Mouse (Mus musculus): Measurements from ENCODE around the gene Pdlim4. TPM values are rescaled to one million over a fixed set of nuclear protein-coding genes. Genes with fewer than 3 reads are reported as not detected.
A peak's percentile ranks its signal among the peaks of the same experiment; 100 is the strongest.
"Not testable (repeated sequence)": the region's sequence is repeated elsewhere in the genome, so short reads cannot be mapped to it uniquely, and the experiment has no call there.

Gene Pdlim4
- polyA plus RNA-seq, 1 experiment from 2014 or later, result 115 TPM

GRCm38 (mm10) chr11:54054257-54054656, 14.6 kb downstream of the Pdlim4 start:
- no peaks in the 10 kb centered on the region for H3K9me3 ChIP-seq (ENCODE audit: control insufficient read depth, low read length)
- H3K36me3 ChIP-seq (ENCODE audit: control insufficient read depth, insufficient read depth, low read length), result peaks cover 36% of the 10 kb centered on the region
- H3K4me1 ChIP-seq (ENCODE audit: control insufficient read depth, insufficient read depth, low read length), result peaks cover 22% of the 10 kb centered on the region
- no peak overlapping the region for H3K27ac ChIP-seq (replicated peaks; ENCODE audit: low read depth, low read length)
- H3K4me2 ChIP-seq (ENCODE audit: low read depth, low read length), result no peak overlapping the region
- no peak overlapping the region for H3K9ac ChIP-seq (ENCODE audit: low read depth, low read length)
- no peaks in the 10 kb centered on the region for H3K27me3 ChIP-seq (replicated peaks; ENCODE audit: control insufficient read depth, insufficient read depth, low read length)
- WGBS, result 28% methylated on average over 6 of the region's 6 CpGs
- no peak overlapping the region for H3K4me3 ChIP-seq (ENCODE audit: low read depth, low read length)
- peak; percentile 80 for DNase-seq (ENCODE audit: low spot score)
- ATAC-seq (ENCODE audit: low read depth), result no peak

- no peak for ATAC-seq (ENCODE audit: low read depth)
- peaks cover 36% of the 10 kb centered on the region for H3K36me3 ChIP-seq (ENCODE audit: control insufficient read depth, insufficient read depth, low read length)
Measured at GRCm38 (mm10) chr11:54053090-54053489, 15.7 kb downstream of the Pdlim4 start.

GRCm38 (mm10) chr11:54052128-54052527, 16.7 kb downstream of the Pdlim4 start:
- Histone ChIP-seq H3K4me3 (ENCODE audit: low read depth, low read length) (no peak overlapping the region), H3K4me1 (ENCODE audit: control insufficient read depth, insufficient read depth, low read length) (peaks cover 1% of the 10 kb centered on the region), H3K27me3 (replicated peaks; ENCODE audit: control insufficient read depth, insufficient read depth, low read length) (no peaks in the 10 kb centered on the region), H3K9ac (ENCODE audit: low read depth, low read length) (no peak overlapping the region), H3K9me3 (ENCODE audit: control insufficient read depth, low read length) (no peaks in the 10 kb centered on the region), H3K4me2 (ENCODE audit: low read depth, low read length) (no peak overlapping the region), H3K36me3 (ENCODE audit: control insufficient read depth, insufficient read depth, low read length) (peaks cover 36% of the 10 kb centered on the region), H3K27ac (replicated peaks; ENCODE audit: low read depth, low read length) (no peak overlapping the region)
- DNase-seq (ENCODE audit: low spot score), result no peak
- ATAC-seq (ENCODE audit: low read depth), result no peak
- WGBS, result 96% methylated on average over 5 of the region's 5 CpGs

More at GRCm38 (mm10) chr11:54053090-54053489, 15.7 kb downstream of the Pdlim4 start:
- Histone ChIP-seq H3K9me3 (ENCODE audit: control insufficient read depth, low read length) (no peaks in the 10 kb centered on the region), H3K4me2 (ENCODE audit: low read depth, low read length) (no peak overlapping the region), H3K27me3 (replicated peaks; ENCODE audit: control insufficient read depth, insufficient read depth, low read length) (no peaks in the 10 kb centered on the region), H3K27ac (replicated peaks; ENCODE audit: low read depth, low read length) (no peak overlapping the region), H3K4me3 (ENCODE audit: low read depth, low read length) (no peak overlapping the region), H3K9ac (ENCODE audit: low read depth, low read length) (no peak overlapping the region), H3K4me1 (ENCODE audit: control insufficient read depth, insufficient read depth, low read length) (peaks cover 10% of the 10 kb centered on the region)
- no peak for DNase-seq (ENCODE audit: low spot score)
- 85% methylated on average over 7 of the region's 7 CpGs for WGBS

- no peaks in the 10 kb centered on the region for H3K9me3 ChIP-seq (ENCODE audit: control insufficient read depth, low read length)
- no peak overlapping the region for H3K4me2 ChIP-seq (ENCODE audit: low read depth, low read length)
- DNase-seq (ENCODE audit: low spot score) (no peak), ATAC-seq (ENCODE audit: low read depth) (no peak)
- no peaks in the 10 kb centered on the region for H3K27me3 ChIP-seq (replicated peaks; ENCODE audit: control insufficient read depth, insufficient read depth, low read length)
- no peak overlapping the region for H3K27ac ChIP-seq (replicated peaks; ENCODE audit: low read depth, low read length)
- H3K4me3 ChIP-seq (ENCODE audit: low read depth, low read length), result no peak overlapping the region
- H3K36me3 ChIP-seq (ENCODE audit: control insufficient read depth, insufficient read depth, low read length), result peaks cover 35% of the 10 kb centered on the region
- no peak overlapping the region; the same call in 1 of the 2 replicates for H3K9ac ChIP-seq (ENCODE audit: low read depth, low read length)
- no peaks in the 10 kb centered on the region for H3K4me1 ChIP-seq (ENCODE audit: control insufficient read depth, insufficient read depth, low read length)
- WGBS, result 83% methylated on average over 7 of the region's 7 CpGs
Measured at GRCm38 (mm10) chr11:54051161-54051560, 17.7 kb downstream of the Pdlim4 start.

- ATAC-seq (ENCODE audit: low read depth) (no peak), DNase-seq (ENCODE audit: low spot score) (no peak)
- H3K36me3 ChIP-seq (ENCODE audit: control insufficient read depth, insufficient read depth, low read length), result peaks cover 26% of the 10 kb centered on the region
- H3K27ac ChIP-seq (replicated peaks; ENCODE audit: low read depth, low read length), result no peak overlapping the region
- H3K9ac ChIP-seq (ENCODE audit: low read depth, low read length), result no peak overlapping the region
- no peaks in the 10 kb centered on the region for H3K9me3 ChIP-seq (ENCODE audit: control insufficient read depth, low read length)
- WGBS, result 46% methylated on average over 2 of the region's 2 CpGs
- no peaks in the 10 kb centered on the region for H3K27me3 ChIP-seq (replicated peaks; ENCODE audit: control insufficient read depth, insufficient read depth, low read length)
- no peak overlapping the region for H3K4me3 ChIP-seq (ENCODE audit: low read depth, low read length)
- no peak overlapping the region for H3K4me2 ChIP-seq (ENCODE audit: low read depth, low read length)
- no peaks in the 10 kb centered on the region for H3K4me1 ChIP-seq (ENCODE audit: control insufficient read depth, insufficient read depth, low read length)
Measured at GRCm38 (mm10) chr11:54050205-54050604, 18.6 kb downstream of the Pdlim4 start.

DNA sequence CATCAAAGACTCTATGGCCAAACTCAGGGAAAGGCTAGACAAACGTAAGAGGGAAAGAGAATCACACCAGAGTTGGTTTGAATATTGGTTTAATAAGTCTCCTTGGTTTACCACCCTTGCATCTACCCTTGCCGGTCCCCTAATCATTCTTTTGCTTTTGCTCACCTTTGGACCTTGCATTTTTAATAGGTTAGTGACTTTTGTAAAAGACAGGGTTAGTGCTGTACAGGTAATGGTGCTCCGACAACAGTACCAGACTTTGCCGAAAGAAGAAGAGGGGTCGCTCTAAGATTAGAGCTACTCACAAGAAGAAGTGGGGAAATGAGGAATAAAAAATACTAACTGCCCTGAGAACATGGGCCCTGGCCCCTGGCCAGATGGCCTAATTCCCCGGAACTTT, 28.1 kb downstream of the Pdlim4 start:
- H3K4me2 ChIP-seq (ENCODE audit: low read depth, low read length), result no peak overlapping the region
- ATAC-seq (ENCODE audit: low read depth), result no peak
- H3K4me1 ChIP-seq (ENCODE audit: control insufficient read depth, insufficient read depth, low read length), result no peaks in the 10 kb centered on the region
- H3K36me3 ChIP-seq (ENCODE audit: control insufficient read depth, insufficient read depth, low read length), result no peaks in the 10 kb centered on the region
- H3K27me3 ChIP-seq (replicated peaks; ENCODE audit: control insufficient read depth, insufficient read depth, low read length), result no peaks in the 10 kb centered on the region
- H3K4me3 ChIP-seq (ENCODE audit: low read depth, low read length), result no peak overlapping the region
- H3K9ac ChIP-seq (ENCODE audit: low read depth, low read length), result no peak overlapping the region
- WGBS, result 92% methylated on average over 6 of the region's 6 CpGs
- H3K9me3 ChIP-seq (ENCODE audit: control insufficient read depth, low read length), result no peaks in the 10 kb centered on the region
- H3K27ac ChIP-seq (replicated peaks; ENCODE audit: low read depth, low read length), result no peak overlapping the region
- no peak for DNase-seq (ENCODE audit: low spot score)

DNA sequence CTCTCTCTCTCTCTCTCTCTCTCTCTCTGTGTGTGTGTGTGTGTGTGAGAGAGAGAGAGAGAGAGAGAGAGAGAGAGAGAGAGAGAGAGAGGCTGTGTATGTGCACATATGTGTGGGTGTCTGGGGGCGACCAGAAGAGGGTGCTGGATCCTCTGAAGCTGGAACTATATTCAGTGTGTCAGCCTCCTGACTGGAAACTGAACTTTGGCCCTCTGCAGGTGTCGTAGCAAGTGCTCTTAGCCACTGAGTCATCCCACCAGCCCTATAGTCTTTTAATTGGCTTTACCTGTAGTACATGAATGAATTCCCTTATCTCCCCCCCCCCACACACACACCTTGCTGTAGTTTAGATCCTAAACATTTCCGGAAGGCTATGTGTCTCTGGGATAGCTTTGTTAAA, 35.9 kb downstream of the Pdlim4 start:
- not testable (repeated sequence) for H3K36me3 ChIP-seq (ENCODE audit: control insufficient read depth, insufficient read depth, low read length); H3K4me2 ChIP-seq (ENCODE audit: low read depth, low read length); H3K9ac ChIP-seq (ENCODE audit: low read depth, low read length); H3K4me1 ChIP-seq (ENCODE audit: control insufficient read depth, insufficient read depth, low read length); H3K9me3 ChIP-seq (ENCODE audit: control insufficient read depth, low read length); DNase-seq (ENCODE audit: low spot score); H3K4me3 ChIP-seq (ENCODE audit: low read depth, low read length); H3K27me3 ChIP-seq (replicated peaks; ENCODE audit: control insufficient read depth, insufficient read depth, low read length); ATAC-seq (ENCODE audit: low read depth); H3K27ac ChIP-seq (replicated peaks; ENCODE audit: low read depth, low read length)
- 85% methylated on average over 1 of the region's 3 CpGs for WGBS

DNA sequence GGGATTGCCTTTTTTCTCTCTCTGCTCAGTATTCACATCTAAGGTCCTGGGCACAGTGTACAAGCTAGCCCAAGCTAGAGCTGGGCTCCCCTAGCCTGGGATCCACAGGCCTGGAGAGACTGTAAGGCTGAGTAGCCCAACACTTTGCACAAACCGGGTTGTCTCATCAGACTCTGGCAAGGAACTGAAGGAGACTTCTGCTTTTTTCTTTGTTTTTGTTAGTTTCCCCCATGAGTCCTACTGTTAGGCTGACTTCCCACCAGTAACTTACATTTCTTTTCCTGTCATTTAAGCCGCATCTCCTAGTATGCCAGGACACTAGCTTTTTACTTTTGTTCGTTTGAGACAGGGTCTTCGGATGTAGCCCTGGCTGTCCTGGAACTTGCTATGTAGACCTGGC, 39.8 kb downstream of the Pdlim4 start:
- Histone ChIP-seq H3K27ac (replicated peaks; ENCODE audit: low read depth, low read length) (no peak overlapping the region), H3K4me1 (ENCODE audit: control insufficient read depth, insufficient read depth, low read length) (0 out of 2 replicates have a peak, but pooled peaks cover 3% of the 10 kb centered on the region), H3K9ac (ENCODE audit: low read depth, low read length) (peak overlapping the region; percentile 66; the same call in 1 of the 2 replicates), H3K4me3 (ENCODE audit: low read depth, low read length) (no peak overlapping the region), H3K27me3 (replicated peaks; ENCODE audit: control insufficient read depth, insufficient read depth, low read length) (peaks cover 12% of the 10 kb centered on the region), H3K9me3 (ENCODE audit: control insufficient read depth, low read length) (no peaks in the 10 kb centered on the region), H3K4me2 (ENCODE audit: low read depth, low read length) (peak overlapping the region; percentile 92), H3K36me3 (ENCODE audit: control insufficient read depth, insufficient read depth, low read length) (no peaks in the 10 kb centered on the region)
- ATAC-seq (ENCODE audit: low read depth) (no peak), DNase-seq (ENCODE audit: low spot score) (no peak)
- 70% methylated on average over 4 of the region's 4 CpGs for WGBS
